Mouse (Mus musculus) spleen, adult 2 months (tissue): ENCODE measurements around the gene Rtn4.

Source experiments
- CTCF ChIP-seq: fragments of 200-500 bp; IDR thresholded peaks from 2 replicates; pipeline ENCODE4 v1.5.1; 2011; ENCODE audit warnings: mild to moderate bottlenecking, inconsistent platforms; ENCODE audit not compliant: insufficient read depth, insufficient read length, insufficient replicate concordance; ENCODE audit errors: extremely low read depth
- POLR2A ChIP-seq: fragments of 200-500 bp; IDR thresholded peaks from 2 replicates; pipeline ENCODE4 v1.6.1; 2011; ENCODE audit warnings: low read depth, low read length, inconsistent platforms

DNA sequence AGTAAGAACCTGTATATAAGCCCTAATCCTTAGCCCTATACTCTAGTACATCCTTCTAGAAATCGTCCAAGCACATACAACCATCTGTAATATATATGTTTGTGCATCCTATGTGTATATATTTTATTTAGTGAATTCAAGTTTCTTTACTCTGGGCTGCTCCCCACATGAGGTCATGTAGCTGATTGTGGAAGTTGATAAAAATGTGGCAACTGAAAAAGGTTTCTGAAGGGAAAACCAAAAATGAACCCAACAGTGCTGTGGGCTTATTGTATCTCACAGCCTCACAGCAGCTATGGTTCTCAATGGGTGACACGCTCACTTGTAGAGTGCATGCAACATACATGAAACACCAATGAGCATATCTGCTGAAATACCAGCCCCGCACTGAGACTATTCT, 25.1 kb upstream of the Rtn4 start:
- TF ChIP-seq CTCF (no peak), POLR2A (no peak)
